Mouse (Mus musculus) heart, adult 2 months (tissue): ENCODE results near the gene Fubp1.

Experiments
- CTCF ChIP-seq: fragments of 200-600 bp; IDR thresholded peaks from 2 replicates; pipeline ENCODE4 v1.8.1; 2022; ENCODE audit warnings: antibody characterized with exemption, mild to moderate bottlenecking, moderate library complexity
- POLR2A ChIP-seq: fragments of 200-500 bp; IDR thresholded peaks from 2 replicates; pipeline ENCODE4 v1.6.1; 2011; ENCODE audit warnings: mild to moderate bottlenecking, low read depth, low read length, control low read depth; ENCODE audit not compliant: insufficient read depth

DNA sequence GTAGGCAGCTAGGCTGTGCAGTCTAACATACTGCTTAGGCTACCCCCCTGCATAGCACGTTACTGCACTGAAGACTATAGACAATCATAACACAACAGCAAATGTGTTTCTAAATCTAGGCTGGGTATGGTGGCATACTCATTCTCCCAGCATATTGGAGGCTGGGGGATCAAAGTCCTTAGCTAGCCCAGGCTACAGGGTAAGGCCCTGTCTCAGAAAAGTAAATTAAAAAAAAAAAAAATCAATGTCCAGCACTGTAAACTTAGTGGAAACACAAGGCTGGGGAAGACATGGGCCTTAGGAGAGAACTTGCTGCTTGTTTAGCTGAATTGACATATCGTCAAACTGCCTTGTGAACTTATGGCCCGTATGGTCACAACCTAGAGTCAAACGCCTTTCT is 29.6 kb upstream of the Fubp1 start:
- TF ChIP-seq POLR2A = 0 out of 2 replicates have a peak, but pooled peaks have one; percentile 2
- TF ChIP-seq CTCF = no peak
